Mouse (Mus musculus) layer of hippocampus, adult 6 months (tissue): Measurements from ENCODE around the gene Ddx4. TPM values are rescaled to one million over a fixed set of nuclear protein-coding genes. Genes with fewer than 3 reads are reported as not detected.

Experiments
- long read RNA-seq, 2 experiments: library from polyadenylated mRNA; unstranded; transcript quantifications; one replicate each; pipeline ENCODE4 v2.0.0; 2019 to 2020
- polyA plus RNA-seq: library from polyadenylated mRNA; unstranded; fragments of <200 nt; fragmentation: Nextera tagmentation; gene quantifications from 2 replicates; pipeline ENCODE4 v1.2.3, GENCODE M21; 2021

The Ddx4 gene
- polyA plus RNA-seq = 0.23 and 0.30 TPM in 2 replicates
- long read RNA-seq, experiment 1, partial matches to known transcripts = 0 of 2 reads
- long read RNA-seq, experiment 1, other reads (novel, unspliced or antisense) = 0 of 2 reads
- long read RNA-seq, experiment 2, transcript Ddx4-202 (22 exons, 3,012 nt) = major isoform, 8 of 11 reads
- long read RNA-seq, experiment 2, partial matches to known transcripts = 0 of 11 reads
- long read RNA-seq, experiment 2, other reads (novel, unspliced or antisense) = 3 of 11 reads

GRCm38 (mm10) chr13:112652205-112652604, at the start of gene Ddx4:
Gene Ddx4, minus strand, starts transcription at chr13:112652475.

GRCm38 (mm10) chr13:112660574-112661381, 8.5 kb upstream of the Ddx4 start, which contains the start of gene Slc38a9:
Gene Slc38a9, plus strand, starts transcription at chr13:112660751.

GRCm38 (mm10) chr13:112594260-112594659, 58.0 kb downstream of the Ddx4 start, which contains the start of gene Il31ra:
Gene Il31ra, minus strand, starts transcription at chr13:112594360.

Other genes with a start within 250 kb of the Ddx4 start
- 6.7 and 12.5 TPM in 2 replicates for gene Il6st, start 188.4 kb downstream of the Ddx4 start, polyA plus RNA-seq
- gene Il31ra, start 58.1 kb downstream of the Ddx4 start, polyA plus RNA-seq = not detected in 2 replicates
- gene Slc38a9, start 8.3 kb upstream of the Ddx4 start, polyA plus RNA-seq = 4.6 and 4.8 TPM in 2 replicates
- gene Plpp1, start 148.3 kb upstream of the Ddx4 start, polyA plus RNA-seq = 58.1 and 59.7 TPM in 2 replicates